Mouse (Mus musculus) limb, embryonic 13.5 days (tissue): ENCODE measurements around the gene Myo16. TPM values are rescaled to one million over a fixed set of nuclear protein-coding genes. Genes with fewer than 3 reads are reported as not detected.

ENCODE experiments used
- ATAC-seq: fragments of 200-750 bp; cut with Nextera tagmentation; 2 replicates; pipeline ENCODE4 v1.8.0; 2017; ENCODE audit warnings: low read depth, moderate number of reproducible peaks, moderate TSS enrichment; ENCODE audit not compliant: low FRiP score
- H3K27ac ChIP-seq: fragments of 300-500 bp; sonication (generic); 2 replicates; pipeline ENCODE4 v1.5.1; 2015; ENCODE audit warnings: inconsistent platforms, mild to moderate bottlenecking, moderate library complexity
- H3K27me3 ChIP-seq: fragments of 300-500 bp; sonication (generic); 2 replicates; pipeline ENCODE4 v1.6.1; 2015; ENCODE audit warnings: mild to moderate bottlenecking, inconsistent platforms
- H3K36me3 ChIP-seq: fragments of 300-500 bp; sonication (generic); 2 replicates; pipeline ENCODE4 v1.6.1; 2015; ENCODE audit warnings: inconsistent platforms, mild to moderate bottlenecking, moderate library complexity
- H3K4me1 ChIP-seq: fragments of 300-500 bp; sonication (generic); 2 replicates; pipeline ENCODE4 v1.6.1; 2015; ENCODE audit warnings: inconsistent platforms
- H3K4me2 ChIP-seq: fragments of 300-500 bp; sonication (generic); replicated peaks from 2 replicates; pipeline ENCODE4 v1.6.1; 2015; ENCODE audit warnings: inconsistent platforms, mild to moderate bottlenecking, moderate library complexity
- H3K4me3 ChIP-seq: fragments of 300-500 bp; sonication (generic); 2 replicates; pipeline ENCODE4 v1.5.1; 2015; ENCODE audit warnings: moderate library complexity, mild to moderate bottlenecking, inconsistent platforms
- H3K9ac ChIP-seq: fragments of 300-500 bp; sonication (generic); 2 replicates; pipeline ENCODE4 v1.6.1; 2015; ENCODE audit warnings: mild to moderate bottlenecking, inconsistent platforms
- H3K9me3 ChIP-seq: fragments of 300-500 bp; sonication (generic); 2 replicates; pipeline ENCODE4 v1.6.1; 2016; ENCODE audit warnings: inconsistent platforms
- WGBS: fragments of 180-500 bp; shearing (Covaris S2); methylation state at CpG from one replicate; pipeline ENCODE4 v1.1.7; 2015; 5-methylcytosine and 5-hydroxymethylcytosine counted together
- polyA plus RNA-seq: library from polyadenylated mRNA; unstranded; fragments of >200 nt; fragmentation: Nextera tagmentation; extraction: Ambion mirVana; gene quantifications from 2 replicates; pipeline ENCODE4 v1.2.1, GENCODE M21; 2015

The Myo16 gene
- polyA plus RNA-seq, 1 experiment from 2014 or later, result 0.70 TPM

DNA sequence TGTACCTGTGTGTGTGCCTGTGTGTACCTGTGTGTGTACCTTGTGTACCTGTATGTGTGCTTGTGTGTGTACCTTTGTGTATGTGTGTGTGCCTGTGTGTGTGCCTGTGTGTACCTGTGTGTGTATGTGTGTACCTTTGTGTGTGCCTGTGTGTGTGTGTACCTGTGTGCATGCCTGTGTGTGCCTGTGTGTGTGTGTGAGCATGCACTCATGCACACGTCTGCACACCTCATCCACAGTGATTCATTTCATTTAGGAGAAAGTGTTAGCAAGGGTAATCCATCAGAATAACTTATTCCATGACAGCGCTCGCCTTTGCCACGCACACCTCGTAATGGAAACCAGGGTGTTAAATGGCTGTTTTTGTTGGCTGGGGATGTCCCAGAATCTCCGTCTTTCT is 36.9 kb downstream of the Myo16 start:
- no peak for ATAC-seq
- Histone ChIP-seq H3K36me3 (no peaks in the 10 kb centered on the region), H3K4me1 (no peaks in the 10 kb centered on the region), H3K27ac (no peak overlapping the region), H3K9ac (no peak overlapping the region), H3K27me3 (no peaks in the 10 kb centered on the region), H3K9me3 (no peaks in the 10 kb centered on the region), H3K4me3 (no peak overlapping the region), H3K4me2 (no peak overlapping the region)
- WGBS, result 84% methylated on average over 6 of the region's 6 CpGs

- Histone ChIP-seq H3K4me3 (no peak overlapping the region), H3K4me2 (no peak overlapping the region), H3K9ac (no peak overlapping the region), H3K27me3 (no peaks in the 10 kb centered on the region), H3K36me3 (no peaks in the 10 kb centered on the region), H3K4me1 (no peaks in the 10 kb centered on the region), H3K9me3 (no peaks in the 10 kb centered on the region), H3K27ac (no peak overlapping the region)
- no peak for ATAC-seq
- WGBS, result 70% methylated on average over 7 of the region's 7 CpGs
Measured at GRCm38 (mm10) chr8:10198164-10198563, 44.5 kb downstream of the Myo16 start.

DNA sequence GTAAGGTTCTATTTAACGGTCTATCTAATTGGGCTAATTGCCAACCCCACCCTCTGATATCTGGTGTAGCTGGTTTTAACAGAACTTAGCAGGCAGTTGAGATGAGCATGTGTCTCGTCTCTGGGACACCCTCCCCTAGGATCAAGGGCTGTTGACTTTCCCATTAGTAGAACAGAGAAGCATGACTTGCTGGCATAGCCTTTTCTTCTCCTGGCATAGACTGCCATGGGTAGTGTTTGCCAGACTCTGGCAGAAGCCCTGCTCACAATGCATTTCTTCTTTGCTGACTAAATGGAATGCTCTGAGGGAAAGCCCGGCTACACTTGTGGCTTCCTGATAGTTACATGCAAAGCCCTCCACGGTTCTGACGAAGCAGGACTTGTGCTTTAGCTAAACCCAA is 45.6 kb downstream of the Myo16 start:
- Histone ChIP-seq H3K27me3 (no peaks in the 10 kb centered on the region), H3K9me3 (no peaks in the 10 kb centered on the region), H3K9ac (no peak overlapping the region), H3K4me3 (no peak overlapping the region), H3K4me1 (no peaks in the 10 kb centered on the region), H3K27ac (no peak overlapping the region), H3K4me2 (no peak overlapping the region), H3K36me3 (no peaks in the 10 kb centered on the region)
- WGBS, result 82% methylated on average over 5 of the region's 5 CpGs
- no peak for ATAC-seq

DNA sequence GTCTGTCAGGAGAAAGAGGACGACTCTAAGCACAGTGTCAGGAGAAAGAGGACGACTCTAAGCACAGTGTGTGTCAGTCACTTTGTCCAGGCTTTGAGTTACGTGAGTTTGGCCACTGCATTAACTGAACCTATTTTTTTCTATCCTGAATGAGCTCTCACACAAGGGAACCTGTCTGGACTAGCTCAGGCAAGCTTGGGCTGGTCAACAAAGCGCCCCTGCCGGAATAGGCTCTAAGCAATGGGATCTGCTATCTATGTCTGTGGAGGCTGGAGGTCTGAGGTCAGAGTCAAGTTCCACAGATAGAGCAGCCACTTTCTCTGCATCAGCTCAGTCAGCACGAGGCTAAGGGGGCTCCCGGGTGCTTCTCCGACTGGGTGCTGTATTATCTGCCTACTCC is 46.3 kb downstream of the Myo16 start:
- H3K27ac ChIP-seq, result no peak overlapping the region
- 76% methylated on average over 8 of the region's 8 CpGs for WGBS
- no peaks in the 10 kb centered on the region for H3K27me3 ChIP-seq
- H3K9me3 ChIP-seq, result no peaks in the 10 kb centered on the region
- no peaks in the 10 kb centered on the region for H3K36me3 ChIP-seq
- no peak for ATAC-seq
- H3K4me1 ChIP-seq, result no peaks in the 10 kb centered on the region
- H3K9ac ChIP-seq, result no peak overlapping the region
- no peak overlapping the region for H3K4me3 ChIP-seq
- H3K4me2 ChIP-seq, result no peak overlapping the region

DNA sequence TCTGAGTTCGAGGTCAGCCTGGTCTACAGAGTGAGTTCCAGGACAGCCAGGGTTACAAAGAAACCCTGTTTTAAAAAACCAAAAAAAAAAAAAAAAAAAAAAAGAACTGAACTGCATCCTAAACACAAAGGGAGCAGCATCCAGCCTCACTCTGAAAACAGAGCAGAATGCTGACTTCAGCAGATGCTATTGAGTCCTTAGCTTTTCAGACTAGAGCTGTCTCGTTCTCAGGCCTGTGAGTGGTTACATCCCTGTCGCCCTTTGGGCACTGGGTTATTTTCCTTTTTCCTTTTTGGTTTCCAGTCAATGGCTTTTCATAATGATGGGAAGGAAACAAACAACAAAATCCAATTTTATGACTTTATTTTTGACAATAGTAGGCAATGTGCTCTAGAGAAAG is 61.3 kb downstream of the Myo16 start:
- H3K36me3 ChIP-seq, result no peaks in the 10 kb centered on the region
- H3K9ac ChIP-seq, result no peak overlapping the region
- 81% methylated on average over 3 of the region's 3 CpGs for WGBS

GRCm38 (mm10) chr8:10219761-10220276 is 66.1 kb downstream of the Myo16 start:
- no peaks in the 10 kb centered on the region for H3K36me3 ChIP-seq
- no peaks in the 10 kb centered on the region for H3K9me3 ChIP-seq
- WGBS, result 73% methylated on average over 5 of the region's 5 CpGs
- H3K4me3 ChIP-seq, result no peak overlapping the region
- ATAC-seq, result no peak
- no peak overlapping the region for H3K27ac ChIP-seq
- no peak overlapping the region for H3K9ac ChIP-seq
- H3K27me3 ChIP-seq, result no peaks in the 10 kb centered on the region
- H3K4me1 ChIP-seq, result peaks cover 14% of the 10 kb centered on the region
- H3K4me2 ChIP-seq, result no peak overlapping the region

More for the DNA sequence above, 61.3 kb downstream of the Myo16 start:
- no peak overlapping the region for H3K4me2 ChIP-seq
- ATAC-seq, result no peak
- H3K27ac ChIP-seq, result no peak overlapping the region
- H3K4me1 ChIP-seq, result no peaks in the 10 kb centered on the region
- H3K4me3 ChIP-seq, result no peak overlapping the region
- H3K27me3 ChIP-seq, result no peaks in the 10 kb centered on the region
- no peaks in the 10 kb centered on the region for H3K9me3 ChIP-seq

DNA sequence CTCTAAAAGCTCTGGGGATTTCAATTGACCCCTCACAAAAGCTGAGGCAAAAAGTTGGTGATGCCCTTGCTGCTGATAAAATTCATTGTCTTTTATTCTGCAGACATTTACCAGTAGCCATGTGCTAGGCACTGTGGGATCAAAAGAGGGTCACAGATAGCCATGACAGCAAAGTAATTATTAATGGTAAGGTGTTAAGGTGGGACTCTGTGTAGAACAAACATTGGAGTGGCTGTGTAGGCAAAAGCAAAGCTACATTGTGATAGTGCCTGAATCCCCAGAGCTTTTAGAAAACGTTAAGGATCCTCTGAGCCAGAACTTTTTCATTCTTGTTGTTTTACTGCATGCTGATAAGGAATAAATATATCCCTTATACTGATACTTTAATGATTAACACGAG is 69.1 kb downstream of the Myo16 start:
- Histone ChIP-seq H3K4me2 (no peak overlapping the region), H3K27me3 (no peaks in the 10 kb centered on the region), H3K9me3 (no peaks in the 10 kb centered on the region), H3K4me3 (no peak overlapping the region), H3K27ac (no peak overlapping the region), H3K9ac (no peak overlapping the region), H3K4me1 (peaks cover 14% of the 10 kb centered on the region), H3K36me3 (no peaks in the 10 kb centered on the region)
- no peak for ATAC-seq
- WGBS, result 63% methylated on average over 2 of the region's 2 CpGs

GRCm38 (mm10) chr8:10223528-10224194 is 70.0 kb downstream of the Myo16 start:
- H3K4me2 ChIP-seq, result no peak overlapping the region
- 35% methylated on average over 6 of the region's 6 CpGs for WGBS
- H3K4me1 ChIP-seq, result peaks cover 14% of the 10 kb centered on the region
- H3K9me3 ChIP-seq, result no peaks in the 10 kb centered on the region
- H3K9ac ChIP-seq, result no peak overlapping the region
- ATAC-seq, result no peak
- no peaks in the 10 kb centered on the region for H3K27me3 ChIP-seq
- H3K36me3 ChIP-seq, result no peaks in the 10 kb centered on the region
- H3K27ac ChIP-seq, result peak overlapping the region; percentile 33; the same call in 1 of the 2 replicates
- H3K4me3 ChIP-seq, result no peak overlapping the region

DNA sequence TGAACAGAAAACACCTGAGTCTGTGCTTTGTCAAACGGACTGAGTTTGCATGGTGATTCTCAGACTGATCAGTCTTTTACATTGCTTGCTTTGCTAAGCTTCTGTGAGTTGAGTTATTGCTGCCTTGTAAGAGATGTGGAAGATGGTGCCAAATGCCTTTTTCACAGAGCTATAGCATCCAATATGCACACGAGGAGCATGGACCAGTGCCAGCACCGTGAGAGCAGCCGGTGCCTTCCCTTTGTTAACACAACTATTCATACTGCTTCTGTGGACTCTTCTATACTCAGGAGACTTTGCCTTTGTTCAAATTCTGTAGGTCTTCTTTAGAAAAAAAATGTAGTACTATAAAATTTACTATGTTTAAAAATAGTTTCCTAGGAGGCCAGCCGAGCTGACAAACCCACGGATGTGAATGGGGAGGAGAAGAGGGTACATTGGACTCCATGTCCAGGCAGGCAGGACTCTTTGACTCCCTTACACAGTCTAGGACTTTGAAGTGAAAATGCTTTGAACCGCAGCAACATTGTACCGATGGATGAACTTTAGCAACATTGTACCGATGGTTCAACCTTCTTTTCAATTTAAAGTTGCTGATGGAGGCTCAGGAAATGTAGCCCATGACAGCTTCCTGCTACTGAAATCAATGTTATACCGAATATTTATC is 70.7 kb downstream of the Myo16 start:
- H3K9ac ChIP-seq, result no peak overlapping the region
- no peaks in the 10 kb centered on the region for H3K27me3 ChIP-seq
- no peak overlapping the region for H3K4me2 ChIP-seq
- ATAC-seq, result no peak
- H3K36me3 ChIP-seq, result no peaks in the 10 kb centered on the region
- H3K27ac ChIP-seq, result no peak overlapping the region
- 66% methylated on average over 10 of the region's 10 CpGs for WGBS
- H3K9me3 ChIP-seq, result no peaks in the 10 kb centered on the region
- H3K4me3 ChIP-seq, result no peak overlapping the region
- peaks cover 14% of the 10 kb centered on the region for H3K4me1 ChIP-seq

- H3K4me2 ChIP-seq, result no peak overlapping the region
- no peaks in the 10 kb centered on the region for H3K27me3 ChIP-seq
- H3K9ac ChIP-seq, result no peak overlapping the region
- H3K36me3 ChIP-seq, result no peaks in the 10 kb centered on the region
- WGBS, result 65% methylated on average over 2 of the region's 2 CpGs
- no peak overlapping the region for H3K27ac ChIP-seq
- peaks cover 14% of the 10 kb centered on the region for H3K4me1 ChIP-seq
- no peak for ATAC-seq
- H3K4me3 ChIP-seq, result no peak overlapping the region
- no peaks in the 10 kb centered on the region for H3K9me3 ChIP-seq
Measured at GRCm38 (mm10) chr8:10225018-10225417, 71.3 kb downstream of the Myo16 start.

DNA sequence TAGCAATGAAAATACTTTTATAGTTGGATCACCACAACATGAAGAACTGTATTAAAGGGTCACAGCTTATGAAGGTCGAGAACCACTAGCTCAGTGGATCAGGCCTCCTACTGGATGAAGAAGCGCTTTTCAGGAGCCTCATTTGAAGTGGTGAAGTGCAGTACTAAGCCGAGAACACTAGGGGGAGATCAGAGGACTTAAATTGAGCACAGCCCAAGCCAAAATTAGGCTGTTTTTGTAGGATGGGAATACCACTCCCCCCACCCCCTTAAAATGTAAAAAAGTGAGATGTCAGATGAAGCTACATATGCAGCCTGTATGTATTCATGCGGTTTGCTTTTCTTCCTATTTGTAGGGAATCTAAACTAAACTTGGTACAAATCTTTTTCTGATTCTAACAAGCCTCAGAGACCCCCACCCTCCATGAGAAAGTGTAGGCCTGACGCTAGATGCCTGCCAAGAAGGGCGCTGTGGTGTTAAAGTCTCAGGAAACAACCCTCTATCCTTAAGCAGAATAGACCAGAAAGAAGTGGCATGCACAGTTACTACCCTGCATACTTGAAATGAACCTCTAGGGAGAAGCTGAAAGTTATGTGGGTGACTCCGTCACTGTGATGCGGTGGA is 77.1 kb downstream of the Myo16 start:
- ATAC-seq, result no peak; the same call in 1 of the 2 replicates
- no peaks in the 10 kb centered on the region for H3K4me1 ChIP-seq
- WGBS, result 49% methylated on average over 8 of the region's 8 CpGs
- no peaks in the 10 kb centered on the region for H3K36me3 ChIP-seq
- H3K9ac ChIP-seq, result no peak overlapping the region
- no peak overlapping the region for H3K4me3 ChIP-seq
- no peak overlapping the region for H3K4me2 ChIP-seq
- no peak overlapping the region for H3K27ac ChIP-seq
- H3K9me3 ChIP-seq, result no peaks in the 10 kb centered on the region
- H3K27me3 ChIP-seq, result no peaks in the 10 kb centered on the region

DNA sequence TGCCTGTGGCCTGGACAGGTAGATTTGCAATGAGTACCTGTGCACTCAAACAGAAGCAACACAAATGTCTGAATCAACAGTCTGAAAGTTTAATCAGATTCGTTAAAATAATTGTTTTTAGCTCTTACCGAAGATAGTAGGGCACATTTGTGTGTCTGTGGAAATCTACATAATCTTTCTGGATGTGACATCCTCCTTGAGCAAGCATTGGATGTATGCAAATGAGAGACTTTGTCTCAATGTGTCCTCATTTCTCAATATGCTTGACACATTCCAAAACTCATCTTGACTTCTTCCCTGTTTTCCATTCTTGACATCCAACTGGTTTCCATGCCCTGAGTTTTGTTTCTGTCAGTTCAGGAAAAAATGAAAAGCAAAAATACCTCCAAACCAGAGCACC is 80.8 kb downstream of the Myo16 start:
- Histone ChIP-seq H3K9me3 (no peaks in the 10 kb centered on the region), H3K4me1 (no peaks in the 10 kb centered on the region), H3K27ac (no peak overlapping the region), H3K9ac (no peak overlapping the region), H3K36me3 (no peaks in the 10 kb centered on the region), H3K4me3 (no peak overlapping the region), H3K27me3 (no peaks in the 10 kb centered on the region), H3K4me2 (no peak overlapping the region)
- ATAC-seq, result no peak
- 86% methylated on average over 2 of the region's 2 CpGs for WGBS
